Mouse (Mus musculus) retina, adult 2 months (tissue): ENCODE results near the gene Bnc2.

Experiments
- DNase-seq: peaks from one replicate; pipeline ENCODE4 v3.0.0-alpha.2; 2012; ENCODE audit warnings: low read depth, low spot score

The Bnc2 gene

DNA sequence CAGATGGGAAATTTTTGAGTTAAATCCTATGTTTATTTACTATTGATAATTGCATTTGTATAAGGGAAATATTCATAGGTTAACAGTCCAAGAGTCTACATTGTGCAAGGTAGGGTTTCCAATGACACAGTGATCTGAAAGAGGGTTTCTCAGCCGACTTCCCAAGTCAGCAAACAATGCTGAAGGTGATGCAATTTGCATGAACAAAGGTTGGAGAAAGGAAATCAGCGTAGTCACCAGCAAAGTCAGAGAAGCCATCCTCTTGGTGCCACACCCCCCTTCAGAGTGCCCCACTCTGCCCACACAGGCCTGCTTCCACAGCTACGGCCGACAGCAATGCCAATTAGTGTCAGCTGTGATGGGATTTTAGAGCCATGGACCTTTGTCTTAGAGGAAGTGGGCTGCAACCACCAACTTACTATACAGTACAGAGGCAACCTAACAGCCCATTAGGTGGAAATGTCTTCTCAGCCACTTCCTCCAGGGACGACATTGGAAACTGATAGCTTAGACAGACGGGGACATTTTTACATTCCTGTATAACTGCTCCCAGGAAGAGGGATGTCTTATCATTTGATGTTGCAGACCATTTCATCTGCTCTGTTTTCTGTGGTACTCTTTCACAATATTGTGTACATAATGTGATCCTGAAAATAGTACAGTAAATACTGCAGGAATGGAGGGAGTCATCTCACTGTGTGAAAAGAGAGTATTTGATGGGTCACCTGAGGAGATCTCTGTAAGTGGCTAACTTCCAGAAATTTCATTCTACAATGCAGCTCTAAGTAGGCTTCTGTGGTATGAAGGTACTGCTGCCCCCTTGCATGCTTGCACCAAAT is 243.2 kb downstream of the Bnc2 start:
- no peak for DNase-seq

DNA sequence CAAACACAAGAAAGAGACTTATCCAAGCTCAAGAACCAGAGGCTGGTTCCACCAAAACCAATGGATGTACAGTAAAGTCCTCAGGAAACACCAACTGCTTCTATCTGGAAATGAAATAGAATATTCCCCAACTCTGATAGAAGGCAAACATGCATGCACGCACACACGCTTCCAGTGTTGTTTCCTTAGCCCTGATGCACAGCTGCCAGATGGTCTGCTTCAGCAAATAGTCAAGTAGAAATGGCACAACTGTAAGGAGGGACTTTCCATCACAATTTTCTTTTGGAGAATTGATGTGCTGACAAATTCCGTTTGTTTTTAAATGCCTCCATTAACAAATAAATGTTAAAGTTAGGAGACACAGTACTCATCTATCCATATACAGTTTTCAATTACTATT is 247.1 kb downstream of the Bnc2 start:
- DNase-seq, result no peak

DNA sequence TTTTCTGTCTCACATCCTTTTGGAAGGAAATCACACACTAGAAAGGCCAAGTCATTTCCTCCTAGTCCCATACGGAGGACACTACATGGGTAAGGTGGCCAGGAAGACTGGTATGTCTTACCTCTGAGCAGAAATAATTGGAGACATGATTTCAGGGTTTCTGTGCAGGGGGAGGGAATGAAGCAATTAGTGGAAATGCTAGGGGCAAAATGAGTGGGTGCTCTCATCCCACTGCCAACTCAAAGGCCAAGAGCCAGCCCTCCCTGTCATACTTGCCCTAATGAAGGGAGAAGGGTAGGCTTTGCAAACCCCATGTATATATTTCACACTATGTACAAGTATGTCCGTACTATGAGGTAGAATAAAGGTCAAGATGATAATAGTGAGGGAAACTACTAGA is 263.6 kb downstream of the Bnc2 start:
- no peak for DNase-seq

DNA sequence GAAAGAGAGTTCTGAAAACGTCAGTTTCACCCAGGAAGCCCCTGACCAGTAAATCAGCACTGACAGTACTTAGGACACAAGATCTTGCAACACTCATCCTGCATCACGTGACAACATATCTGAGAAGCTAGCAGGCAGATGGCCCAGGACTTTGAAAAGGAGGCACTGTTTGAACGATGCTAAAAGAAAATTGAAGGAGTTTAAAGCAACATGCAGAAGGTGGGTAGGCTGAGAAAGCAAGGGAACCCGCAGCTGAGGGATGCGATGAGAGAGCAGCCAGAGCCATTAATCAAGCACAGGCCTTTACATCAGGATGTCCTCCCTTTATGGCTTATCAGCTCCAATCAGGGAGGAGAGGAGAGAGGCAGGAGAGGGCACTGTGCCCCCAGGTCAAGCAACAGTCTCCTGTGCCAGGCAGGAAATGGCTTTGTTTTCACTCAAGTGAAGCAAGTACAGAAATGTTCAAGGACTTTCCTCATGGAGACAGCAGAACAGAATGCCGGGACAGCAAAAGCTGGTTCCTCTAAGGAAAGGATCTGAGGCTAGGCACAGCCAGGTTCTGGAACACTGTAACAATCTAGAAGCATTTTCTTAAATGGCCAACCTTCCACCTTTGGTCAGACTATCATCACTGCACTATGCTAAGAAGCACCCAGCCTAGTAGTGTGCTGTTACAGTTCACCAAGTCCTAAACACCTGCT is 267.6 kb downstream of the Bnc2 start:
- no peak for DNase-seq

DNA sequence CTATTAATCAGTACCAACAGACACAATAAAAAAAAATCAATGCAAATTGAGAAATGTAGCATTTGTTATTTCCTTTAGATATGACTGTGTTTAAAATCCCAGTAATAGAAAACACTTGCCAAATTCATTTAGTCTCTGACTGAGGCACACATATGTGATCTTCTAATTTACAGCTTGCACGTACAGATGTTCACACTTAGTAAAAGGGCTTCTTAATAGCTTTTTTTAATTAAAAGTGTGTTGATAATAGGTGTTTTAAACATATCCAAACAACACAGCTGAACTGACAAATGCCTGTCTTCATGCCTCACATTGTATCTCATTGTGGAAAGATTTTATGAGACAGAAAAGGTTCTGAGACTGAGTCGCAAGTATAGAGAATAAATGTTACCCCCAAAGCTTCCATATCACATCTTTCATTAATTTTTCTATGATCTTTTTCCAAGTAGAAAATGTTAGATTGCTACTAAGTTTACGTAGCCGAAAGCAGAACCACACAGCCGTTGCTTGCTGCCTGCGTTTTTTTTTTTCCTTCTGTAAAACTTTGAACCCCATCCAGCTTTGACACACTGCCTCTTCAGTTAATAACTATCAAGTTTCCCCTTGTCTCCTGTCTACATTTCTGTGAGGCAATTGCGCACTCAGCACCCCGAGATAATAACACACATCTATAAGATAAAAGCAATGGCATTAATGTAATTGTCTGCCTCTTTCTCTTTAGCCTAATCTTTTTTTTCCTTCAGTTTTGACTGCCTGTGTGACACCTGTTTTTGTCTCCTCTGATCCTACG is 271.5 kb downstream of the Bnc2 start:
- no peak for DNase-seq

DNA sequence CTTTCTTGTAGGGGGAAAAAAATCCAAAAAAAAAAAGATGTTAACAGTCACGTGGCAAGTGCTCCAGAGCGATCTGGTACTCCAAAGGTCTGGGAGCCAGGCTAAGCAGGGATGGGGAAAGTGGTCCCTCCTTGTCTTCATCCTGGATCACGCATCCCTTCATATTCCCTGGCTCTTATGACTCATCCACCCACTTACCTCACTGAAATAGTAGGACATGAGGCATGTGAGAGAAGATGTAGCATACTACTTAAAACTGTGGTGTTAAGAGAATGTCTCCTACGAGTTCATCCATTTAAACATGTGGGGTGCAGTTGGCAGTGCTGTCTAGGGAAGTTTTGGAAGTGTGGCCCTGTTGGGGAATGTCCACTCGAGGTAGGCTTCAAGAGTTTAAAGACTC is 286.1 kb downstream of the Bnc2 start:
- no peak for DNase-seq

DNA sequence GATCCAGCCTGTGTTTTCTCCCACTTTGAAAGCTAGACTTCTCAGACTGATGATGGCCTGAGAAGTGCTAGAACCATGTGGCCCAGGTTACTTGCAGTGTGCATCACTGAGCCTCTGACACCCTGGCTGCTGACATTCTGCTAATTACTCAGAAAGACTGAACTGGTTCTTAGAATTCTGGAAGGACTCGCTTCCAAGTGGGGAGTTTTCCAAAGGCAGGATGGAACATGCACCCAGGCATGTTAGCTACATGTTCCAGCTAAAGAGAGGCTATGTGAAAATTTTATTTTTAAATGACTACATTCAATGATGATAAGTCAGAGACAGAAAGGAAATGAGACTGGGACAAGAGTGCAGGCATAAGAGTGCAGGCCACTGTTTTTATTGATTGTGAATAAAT is 289.9 kb downstream of the Bnc2 start:
- DNase-seq, result no peak

DNA sequence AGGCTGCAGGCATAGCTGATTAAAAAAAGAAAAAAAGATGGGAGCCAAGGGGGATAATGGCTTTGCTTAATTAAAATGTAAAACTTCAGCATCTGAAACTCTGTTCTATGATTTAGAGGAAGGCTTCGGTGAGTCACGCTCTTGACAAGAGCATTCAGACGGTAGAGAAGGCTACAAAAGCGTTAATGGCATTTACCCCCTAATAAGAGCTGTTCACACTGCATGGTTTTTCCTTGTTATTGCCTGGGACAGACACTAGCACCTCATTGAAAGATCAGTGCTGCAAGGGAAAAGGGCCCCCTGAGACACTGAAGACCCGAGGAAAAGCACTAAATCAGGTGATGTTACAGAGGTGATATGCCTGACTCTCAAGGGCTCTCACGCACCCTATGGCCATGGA is 295.8 kb downstream of the Bnc2 start:
- no peak for DNase-seq

DNA sequence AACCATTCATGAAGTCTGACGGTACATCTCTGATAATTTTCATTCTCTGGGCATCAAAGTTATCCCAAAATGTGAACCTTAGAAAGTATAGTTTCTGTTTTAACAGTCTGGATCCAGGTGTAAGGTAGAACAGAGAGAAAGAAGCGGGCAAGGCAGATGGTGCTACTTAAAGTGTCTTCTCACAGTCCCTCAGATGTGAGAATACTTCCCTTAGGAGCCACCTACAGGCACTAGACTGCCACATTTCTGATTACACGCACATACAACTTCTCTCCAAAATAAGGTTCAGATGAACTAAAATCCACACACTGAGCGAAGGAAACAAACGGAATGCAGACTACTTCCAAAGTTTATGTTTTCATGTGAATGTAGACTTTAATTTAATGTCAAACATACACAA is 297.6 kb downstream of the Bnc2 start:
- no peak for DNase-seq

DNA sequence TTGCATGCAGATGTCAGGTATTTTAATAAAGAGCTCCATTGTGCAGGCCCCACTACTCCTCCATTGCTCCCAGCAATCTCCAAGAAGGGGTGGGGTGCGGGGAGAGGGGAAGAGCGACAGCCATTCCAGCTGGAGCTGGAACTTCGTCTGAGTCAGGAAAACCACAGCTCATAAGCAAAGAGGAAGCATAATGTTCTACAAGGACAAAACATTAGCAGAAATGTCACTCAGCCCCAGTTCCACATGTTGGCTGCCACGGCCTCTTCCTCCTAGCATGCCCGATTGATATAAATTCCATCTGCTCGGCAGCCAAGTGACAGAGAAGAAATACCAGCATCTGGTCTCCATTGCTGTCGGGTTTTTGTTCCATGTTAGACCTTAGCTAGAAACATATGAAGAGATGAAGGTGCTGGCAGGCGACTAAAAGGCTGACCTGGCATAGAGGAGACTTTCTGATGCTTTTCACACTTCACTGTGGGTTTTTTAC is 312.7 kb downstream of the Bnc2 start:
- DNase-seq, result no peak

DNA sequence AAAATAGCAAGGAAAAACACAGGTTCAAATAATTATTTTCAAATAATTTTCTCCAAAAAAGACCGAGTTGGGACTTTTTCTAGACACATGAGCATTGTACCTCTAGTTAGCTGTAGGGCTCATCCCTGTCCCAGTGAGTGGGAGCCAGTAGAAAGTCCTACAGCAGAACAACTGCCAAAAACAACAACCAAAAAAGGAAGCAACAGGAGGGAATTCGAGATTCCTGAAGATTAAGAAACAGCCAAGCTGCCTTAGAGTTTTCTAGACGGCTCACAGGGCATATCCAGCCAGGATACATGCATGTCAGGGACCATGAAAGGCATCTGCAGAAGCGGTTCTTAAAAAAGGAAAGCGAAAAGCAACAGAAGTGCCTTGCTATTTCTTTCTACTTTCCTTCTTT is 313.9 kb downstream of the Bnc2 start:
- DNase-seq, result no peak

DNA sequence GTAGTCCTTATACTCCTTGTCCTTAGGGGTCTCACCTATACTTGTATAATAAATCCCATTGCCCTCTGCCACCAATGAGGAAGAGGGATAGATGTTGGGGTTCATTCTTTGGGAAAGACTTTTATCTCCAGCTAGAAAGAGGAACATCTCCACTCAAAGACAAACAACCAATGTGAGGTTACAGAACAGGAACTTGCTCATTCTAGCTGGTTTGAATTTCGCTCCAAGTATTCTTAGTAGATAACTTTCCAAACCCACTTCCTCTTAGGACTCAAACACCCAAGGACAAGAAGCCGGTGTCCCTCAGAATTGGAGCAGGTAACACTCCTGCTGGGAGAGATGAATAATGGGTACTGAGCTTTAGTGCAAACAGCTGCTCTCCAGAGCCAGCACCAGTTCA is 315.1 kb downstream of the Bnc2 start:
- no peak for DNase-seq

DNA sequence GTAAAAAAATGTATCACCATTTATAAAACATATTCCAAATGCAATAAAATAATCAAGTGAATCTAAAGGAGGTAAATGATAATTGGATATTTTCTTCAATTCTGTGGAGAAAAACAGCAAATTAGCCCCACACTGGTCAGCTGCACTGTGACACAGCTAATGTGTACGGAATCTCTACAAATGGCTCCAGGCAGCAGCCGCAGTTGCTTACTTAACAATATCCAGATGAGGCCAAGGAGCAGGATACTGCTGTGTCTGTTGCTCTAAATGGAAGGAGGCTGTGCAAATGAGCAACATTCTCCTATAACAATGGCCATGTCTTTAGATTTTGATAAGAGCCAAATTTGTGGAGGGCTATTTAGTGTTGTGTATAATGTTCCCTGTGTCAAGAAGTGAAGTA is 316.9 kb downstream of the Bnc2 start:
- no peak for DNase-seq

DNA sequence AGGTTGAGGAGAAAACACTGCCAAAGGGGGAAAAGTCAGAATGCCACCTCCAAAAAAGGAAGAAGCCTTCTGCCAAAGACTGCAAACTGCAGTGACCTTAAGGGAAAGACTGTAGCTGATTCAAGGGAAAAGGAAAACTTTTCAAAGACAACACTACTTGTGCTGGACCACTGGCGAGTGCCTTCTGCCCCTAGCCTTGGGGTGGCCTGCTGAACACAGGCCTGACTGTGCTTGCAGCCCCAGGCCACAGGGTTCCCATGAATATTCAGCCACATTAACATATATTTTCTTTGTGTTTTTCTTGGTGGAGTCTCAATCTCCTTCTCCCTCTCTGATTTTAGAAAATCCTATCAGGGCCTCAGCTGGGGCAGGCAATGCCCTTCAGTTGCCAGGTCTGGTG is 317.7 kb downstream of the Bnc2 start:
- no peak for DNase-seq

DNA sequence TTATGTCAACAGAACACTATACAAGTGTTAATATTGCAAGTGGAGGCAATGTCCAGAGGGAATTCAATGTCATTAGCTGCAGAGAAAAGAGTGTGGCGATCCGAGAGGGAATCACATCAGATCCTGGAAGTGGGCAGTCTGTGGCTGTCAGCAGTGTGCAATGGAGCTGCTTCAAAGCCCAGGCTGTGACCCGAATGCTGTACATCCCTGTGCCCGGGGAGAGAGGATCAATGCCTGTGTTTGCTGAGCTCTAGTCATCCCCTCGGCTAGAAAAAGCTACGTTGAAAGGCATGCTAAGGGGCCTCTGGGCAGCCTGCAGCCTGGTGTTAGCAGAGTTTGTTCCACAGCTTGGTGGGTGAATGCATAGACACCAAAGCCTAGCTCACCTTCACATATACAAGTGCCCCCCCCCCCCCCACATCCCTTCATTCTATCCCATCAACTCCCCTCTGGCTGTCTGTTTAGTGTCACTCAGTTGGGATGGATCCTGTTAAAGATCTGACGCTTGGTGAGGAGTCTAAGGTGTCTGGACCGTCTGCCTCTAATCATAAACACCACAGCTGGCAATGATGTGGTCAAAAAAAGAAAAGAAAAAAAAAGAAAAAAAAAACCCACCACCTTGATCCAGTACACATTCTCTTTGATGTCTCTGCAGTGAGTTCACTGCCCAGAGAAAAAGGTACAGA is 318.5 kb downstream of the Bnc2 start:
- no peak for DNase-seq

DNA sequence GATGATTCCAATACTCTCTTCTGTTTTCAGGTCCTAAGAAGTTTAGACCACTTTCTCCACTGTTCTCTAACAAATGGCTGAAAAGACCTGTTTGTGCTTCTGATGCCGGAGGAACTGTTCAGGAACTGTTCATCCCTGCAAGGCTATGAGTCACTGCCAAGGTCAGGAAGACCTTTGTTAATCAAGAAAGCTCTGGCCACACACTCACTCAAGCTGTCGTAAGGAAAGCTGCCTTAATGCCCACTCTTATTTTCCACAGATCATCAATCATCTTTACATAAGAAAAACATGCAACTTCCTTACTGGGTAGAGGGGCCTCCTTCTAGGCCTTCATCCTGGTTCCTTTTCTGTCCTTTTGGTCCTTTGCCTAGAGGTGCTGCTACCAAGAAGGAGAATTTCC is 322.4 kb downstream of the Bnc2 start:
- DNase-seq, result no peak

DNA sequence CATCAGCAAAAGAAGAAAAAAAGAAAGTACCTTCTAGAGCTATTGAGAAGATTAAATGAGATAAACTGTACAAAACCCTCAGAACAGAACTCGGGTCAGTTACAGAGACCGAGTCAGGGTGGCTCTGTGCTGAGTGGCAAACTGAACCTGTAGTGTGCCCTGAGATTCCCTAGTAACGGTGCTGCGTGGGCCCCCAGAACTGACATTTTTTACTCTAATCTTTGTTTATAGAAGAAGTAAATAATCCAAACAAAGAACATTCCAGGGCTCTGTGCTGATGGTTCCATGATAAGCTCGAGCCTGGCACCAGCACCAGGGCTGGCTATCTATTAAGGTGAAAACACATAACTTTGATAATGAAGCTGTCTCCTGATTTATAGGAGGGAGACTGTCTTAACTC is 325.5 kb downstream of the Bnc2 start:
- DNase-seq, result no peak

DNA sequence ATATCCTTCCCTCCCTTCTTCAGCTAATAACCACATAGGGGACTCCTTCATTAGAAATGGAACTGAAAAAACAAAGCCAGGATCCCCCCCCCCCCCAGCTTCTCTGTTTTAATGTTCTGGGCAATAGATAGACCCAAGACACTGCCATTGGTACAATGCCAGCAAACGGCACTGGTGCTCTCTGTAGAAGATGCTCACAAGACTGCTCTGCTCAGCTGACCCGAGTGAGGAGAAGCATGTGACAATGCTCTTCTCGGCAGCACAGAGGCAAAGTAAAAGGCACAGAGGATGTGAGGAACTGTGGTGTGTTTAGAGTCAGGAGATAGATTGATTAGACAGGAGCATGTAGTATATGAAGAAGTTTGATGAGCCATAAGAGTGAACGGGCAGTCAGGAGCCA is 335.9 kb downstream of the Bnc2 start:
- DNase-seq, result no peak

DNA sequence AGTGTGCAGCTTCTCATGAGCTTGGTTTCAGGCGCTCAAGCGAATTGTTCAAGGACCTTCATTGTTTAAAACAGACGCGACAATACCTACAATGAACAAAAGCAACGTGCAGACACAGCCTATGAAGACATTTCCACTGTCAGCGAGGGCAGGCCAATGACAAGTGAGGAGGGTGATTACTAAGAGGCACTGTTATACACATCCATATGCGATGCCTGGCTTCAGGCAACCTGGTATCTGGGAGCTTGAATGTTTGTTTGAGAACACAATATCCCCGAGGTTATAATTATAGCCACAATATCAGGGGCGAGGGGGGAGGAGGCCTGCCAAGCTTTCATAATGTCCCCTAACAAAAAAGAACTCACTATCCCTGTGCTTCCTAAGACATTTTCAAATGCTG is 343.1 kb downstream of the Bnc2 start:
- no peak for DNase-seq

DNA sequence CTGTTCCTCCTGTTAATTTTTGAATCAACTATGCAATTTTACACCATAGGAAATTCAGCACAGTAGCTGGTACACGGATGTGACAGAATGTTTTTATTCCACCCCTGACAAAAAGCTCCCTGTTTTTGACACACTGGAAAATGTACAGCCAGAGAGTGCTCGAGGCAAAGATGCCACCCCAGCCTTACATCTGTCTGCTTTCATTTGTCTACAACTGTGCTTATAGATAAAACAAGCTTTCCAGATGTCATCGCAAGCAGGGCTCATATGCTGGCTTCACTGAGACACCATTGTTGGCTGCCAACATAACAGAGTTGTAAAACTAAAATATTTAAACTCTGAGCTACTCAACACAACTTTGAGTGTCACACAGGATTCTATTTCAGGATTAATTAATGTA is 343.6 kb downstream of the Bnc2 start:
- DNase-seq, result no peak

DNA sequence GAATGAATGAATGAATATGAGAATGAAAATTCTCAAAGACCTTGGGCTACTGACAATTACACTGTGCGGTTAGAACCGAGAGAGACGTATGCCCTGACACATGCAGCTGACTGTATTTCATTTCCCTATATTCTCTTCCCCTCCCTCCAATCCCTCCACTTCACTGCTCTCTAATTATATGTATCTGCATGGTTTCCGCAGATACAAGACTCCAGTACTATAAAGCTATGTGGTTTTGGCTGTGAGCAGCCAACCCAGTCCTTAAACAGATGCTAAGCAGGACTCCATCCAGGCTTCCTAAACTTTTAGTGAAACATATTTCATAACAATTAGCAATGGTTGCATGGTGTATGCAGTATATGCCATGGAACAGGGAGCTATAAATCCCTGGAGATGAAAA is 344.6 kb downstream of the Bnc2 start:
- no peak for DNase-seq

DNA sequence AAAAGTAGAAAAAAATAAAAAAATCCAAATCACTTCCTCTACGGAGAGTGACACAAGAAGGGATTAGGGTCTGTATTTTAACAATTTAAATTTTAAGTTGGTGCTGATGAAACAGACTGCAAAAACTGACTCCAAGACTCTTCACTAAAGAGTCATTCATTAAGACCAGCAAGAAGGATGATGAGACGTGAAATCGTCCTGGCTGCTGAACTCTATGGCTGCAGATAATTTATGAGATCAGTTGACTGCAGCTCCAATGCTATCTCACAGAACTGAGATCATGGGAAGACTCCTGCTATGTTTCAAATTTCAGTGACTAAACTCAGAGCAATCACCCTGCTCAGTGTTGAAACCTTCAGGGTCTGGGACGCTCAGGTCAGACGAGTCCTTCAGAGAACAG is 345.4 kb downstream of the Bnc2 start:
- DNase-seq, result no peak
